Mouse (Mus musculus) left cerebral cortex, adult 9 months (tissue): Measurements from ENCODE around the gene Emg1.
"Not testable (repeated sequence)": the region's sequence is repeated elsewhere in the genome, so short reads cannot be mapped to it uniquely, and the experiment has no call there.

Experiments
- DNase-seq, 2 experiments: peaks; one replicate each; pipeline ENCODE4 v3.0.0; 2022; ENCODE audit warnings: low spot score in 2 of 2

Gene Emg1

GRCm38 (mm10) chr6:124708289-124708889 is 3.6 kb downstream of the Emg1 start:
- no peak for DNase-seq

GRCm38 (mm10) chr6:124706061-124706627 is 5.8 kb downstream of the Emg1 start:
- DNase-seq = no peak

- DNase-seq = no peak
Measured at GRCm38 (mm10) chr6:124704417-124704816, 7.6 kb downstream of the Emg1 start.

GRCm38 (mm10) chr6:124703789-124704188 is 8.2 kb downstream of the Emg1 start:
- DNase-seq = no peak

DNA sequence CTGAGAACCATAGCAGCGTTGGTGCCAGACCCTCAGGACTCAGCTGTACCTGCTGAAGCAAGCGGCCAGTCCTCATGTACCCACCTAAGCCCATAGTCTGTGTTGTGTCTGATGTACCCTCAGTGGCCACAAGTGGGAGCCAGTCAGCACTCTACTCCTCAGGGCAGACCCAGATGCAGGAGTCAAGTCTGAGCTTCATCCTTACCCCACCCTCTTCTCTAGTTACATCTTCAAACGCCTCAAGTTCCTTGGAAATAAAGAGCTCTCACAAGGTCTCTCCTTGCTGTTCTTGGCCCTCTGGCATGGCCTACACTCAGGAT is 9.2 kb downstream of the Emg1 start:
- peak in 1 of 2 experiments; percentile 73 for DNase-seq

DNA sequence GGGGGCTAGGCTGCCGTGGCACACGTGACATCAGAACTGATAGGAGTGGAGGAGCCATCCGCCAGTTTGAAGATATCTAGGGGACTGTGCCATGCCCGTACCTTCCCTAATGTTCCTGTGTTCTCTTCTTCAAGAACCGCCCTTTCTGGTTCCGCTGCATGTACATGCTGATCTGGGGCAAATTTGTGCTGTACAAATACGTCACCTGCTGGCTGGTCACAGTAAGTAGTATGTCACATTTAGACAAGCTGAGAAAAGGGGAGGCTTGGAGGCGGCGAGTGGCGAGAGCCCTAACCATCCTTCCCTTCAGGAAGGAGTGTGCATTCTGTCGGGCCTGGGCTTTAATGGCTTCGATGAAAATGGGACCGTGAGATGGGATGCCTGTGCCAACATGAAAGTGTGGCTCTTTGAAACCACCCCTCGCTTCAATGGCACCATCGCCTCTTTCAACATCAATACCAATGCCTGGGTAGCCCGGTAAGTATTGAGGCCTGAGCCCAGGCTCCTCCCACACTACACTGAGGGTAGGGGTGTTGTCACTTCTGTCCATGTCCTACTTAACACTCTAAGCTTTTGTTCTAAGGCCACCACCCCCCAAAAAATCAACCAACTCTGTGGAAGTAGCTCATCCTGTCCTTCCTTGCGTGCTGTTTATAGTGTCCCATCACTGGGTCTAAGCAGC is 9.7 kb downstream of the Emg1 start:
- no peak for DNase-seq

GRCm38 (mm10) chr6:124701338-124701737 is 10.6 kb downstream of the Emg1 start:
- DNase-seq = no peak

DNA sequence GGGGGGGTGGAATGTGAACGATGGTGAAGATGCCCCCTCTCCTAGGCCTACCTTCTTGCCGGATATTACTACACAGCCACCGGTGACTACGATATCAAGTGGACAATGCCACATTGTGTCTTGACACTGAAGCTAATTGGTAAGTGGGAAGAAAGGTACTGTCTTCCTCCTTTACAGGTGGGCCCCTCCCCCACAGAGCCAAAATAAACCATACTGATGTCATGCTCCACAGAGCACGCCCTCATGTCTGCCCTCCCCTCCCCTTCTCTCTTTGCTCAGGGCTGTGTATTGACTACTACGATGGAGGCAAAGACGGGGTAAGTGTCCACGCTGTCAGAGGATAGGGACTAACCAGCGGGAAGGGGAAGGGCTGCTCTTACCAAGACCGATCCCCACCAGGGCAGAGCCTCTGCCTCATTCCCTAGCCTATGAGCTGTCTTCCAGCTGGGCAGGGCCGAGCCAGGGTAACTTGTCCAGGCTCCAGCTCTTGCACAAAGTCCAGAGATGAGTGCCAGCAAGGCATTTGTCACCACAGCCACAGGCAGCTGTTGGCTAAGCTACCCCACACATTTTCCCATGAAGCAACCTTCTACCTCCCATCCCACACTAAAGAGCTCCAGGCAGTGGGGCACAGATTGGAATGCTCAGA is 11.9 kb downstream of the Emg1 start:
- peak in 1 of 2 experiments; percentile 66 for DNase-seq

- DNase-seq = no peak
Measured at GRCm38 (mm10) chr6:124699366-124699765, 12.6 kb downstream of the Emg1 start.

GRCm38 (mm10) chr6:124698751-124699150 is 13.2 kb downstream of the Emg1 start:
- DNase-seq = no peak

GRCm38 (mm10) chr6:124696441-124697150 is 15.4 kb downstream of the Emg1 start:
- DNase-seq = no peak

DNA sequence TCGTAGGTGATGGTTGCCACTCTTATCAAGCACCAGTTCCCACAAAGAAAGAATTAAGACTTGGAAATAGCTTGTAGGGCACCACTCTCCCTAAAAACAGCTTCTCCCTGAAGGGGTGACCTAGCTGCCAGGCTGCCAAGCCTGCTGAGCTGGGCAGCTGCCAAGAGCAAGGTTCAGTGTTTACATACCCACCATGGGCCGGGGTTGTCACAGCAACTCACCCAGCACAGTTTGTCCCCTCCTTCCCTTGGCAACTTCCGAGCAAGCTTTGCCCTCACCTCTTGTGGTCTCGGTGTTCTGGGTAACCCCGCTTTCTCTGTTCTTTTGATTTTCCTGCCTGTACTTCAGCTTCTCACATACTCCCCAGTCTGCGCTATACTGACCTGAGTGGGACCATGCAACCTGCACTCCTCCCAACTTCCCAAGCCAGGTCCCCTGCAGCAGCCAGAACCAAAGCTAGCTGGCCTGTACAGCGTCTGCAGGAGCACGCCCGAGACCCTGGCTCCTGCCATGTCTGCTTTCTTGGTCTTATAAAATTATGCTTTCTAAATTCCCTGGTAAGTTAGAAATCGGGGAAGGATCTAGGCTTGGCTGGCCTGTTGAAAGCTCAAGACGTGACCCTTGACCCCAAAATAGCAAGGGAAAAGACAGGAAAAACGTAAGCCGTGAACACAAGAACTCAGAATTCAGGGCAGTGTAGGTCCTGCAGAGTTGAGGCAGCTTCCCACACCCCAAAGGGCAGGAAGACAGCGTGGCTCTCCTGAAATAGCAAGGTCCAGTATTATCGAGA is 17.6 kb downstream of the Emg1 start:
- DNase-seq = peak in 1 of 2 experiments; percentile 42

DNA sequence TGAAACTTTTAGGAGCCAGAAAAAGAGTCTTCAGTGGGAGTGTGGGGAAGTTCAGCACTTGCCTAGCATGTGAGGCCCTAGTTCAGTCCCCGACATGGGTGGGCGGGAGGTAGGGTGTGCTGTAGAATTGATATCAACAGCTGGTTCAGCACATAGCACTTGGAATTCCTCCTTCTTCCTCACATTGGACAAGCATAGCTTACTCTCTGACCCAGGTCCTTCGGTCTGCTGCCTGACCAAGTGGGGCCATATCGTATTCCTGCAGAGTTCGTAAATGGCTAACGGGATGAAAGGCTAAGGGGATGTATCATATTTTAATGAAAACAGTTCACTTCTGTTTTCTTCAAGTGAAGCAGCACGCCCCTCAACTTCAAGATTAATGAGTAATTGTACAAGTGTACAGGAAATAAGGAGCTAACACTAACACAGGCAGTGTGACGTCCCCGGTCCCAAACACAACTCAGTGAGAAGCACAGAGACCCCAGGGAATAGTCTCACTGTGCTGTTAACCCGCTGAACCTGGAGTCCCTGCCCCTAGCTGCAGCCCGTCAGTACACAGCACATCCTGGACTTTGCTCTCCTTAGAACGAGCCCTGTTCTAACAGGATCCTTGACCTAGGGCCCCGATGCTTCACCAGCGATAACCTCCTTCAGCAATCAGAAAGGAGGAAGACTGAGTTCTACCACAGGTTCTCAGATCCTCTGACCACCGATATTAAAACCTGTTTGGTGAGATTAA is 18.6 kb downstream of the Emg1 start:
- no peak for DNase-seq

GRCm38 (mm10) chr6:124690517-124690916 is 21.5 kb downstream of the Emg1 start:
- DNase-seq = no peak

DNA sequence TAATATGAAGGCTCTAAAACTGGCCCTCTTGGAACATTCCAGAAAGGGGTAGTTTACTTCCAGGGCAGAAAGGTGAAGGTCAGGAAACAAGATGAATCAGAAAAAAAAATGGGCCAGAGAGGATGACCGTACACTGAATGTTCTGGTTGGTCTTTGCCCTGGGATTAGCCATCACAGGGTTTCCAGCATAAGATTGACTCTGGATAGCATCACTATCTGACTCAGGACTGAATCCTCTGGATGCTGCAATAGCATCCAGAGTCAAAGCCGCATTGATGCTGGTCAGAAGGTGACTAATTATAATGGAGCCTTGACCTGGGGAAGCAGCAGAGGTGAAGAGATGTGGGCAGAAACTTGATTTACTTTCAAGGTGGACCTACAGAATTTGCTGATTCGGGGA is 23.0 kb downstream of the Emg1 start:
- DNase-seq = no peak

DNA sequence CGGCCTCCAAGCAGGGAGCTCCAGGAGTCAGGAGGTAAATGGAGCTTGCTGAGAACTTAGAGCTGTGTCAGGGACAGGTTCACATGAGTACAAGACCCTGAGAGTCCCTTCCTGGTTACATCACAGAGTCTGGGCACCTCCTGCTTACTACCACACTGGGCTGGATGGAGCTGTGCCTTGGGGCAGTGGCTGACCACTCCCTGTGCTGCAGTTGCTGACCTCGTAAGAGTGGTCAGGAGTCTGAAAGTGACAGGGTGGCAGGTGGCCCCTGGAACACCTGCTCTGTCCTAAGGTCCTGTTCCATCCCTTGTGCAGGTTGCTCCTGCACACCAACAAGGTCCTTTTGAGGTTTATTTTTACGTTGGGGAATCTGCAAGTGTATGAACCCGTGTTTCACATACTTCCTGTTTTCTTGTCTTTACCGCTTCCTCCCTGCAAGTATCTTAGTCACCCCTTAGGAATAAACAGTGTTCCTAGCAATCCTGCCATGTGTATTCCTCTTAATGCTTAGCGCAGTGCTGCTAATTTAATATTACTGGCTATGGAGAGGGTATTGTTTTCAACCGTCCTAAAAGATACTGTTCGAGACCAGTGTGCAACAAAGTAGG is 23.7 kb downstream of the Emg1 start:
- no peak for DNase-seq

DNA sequence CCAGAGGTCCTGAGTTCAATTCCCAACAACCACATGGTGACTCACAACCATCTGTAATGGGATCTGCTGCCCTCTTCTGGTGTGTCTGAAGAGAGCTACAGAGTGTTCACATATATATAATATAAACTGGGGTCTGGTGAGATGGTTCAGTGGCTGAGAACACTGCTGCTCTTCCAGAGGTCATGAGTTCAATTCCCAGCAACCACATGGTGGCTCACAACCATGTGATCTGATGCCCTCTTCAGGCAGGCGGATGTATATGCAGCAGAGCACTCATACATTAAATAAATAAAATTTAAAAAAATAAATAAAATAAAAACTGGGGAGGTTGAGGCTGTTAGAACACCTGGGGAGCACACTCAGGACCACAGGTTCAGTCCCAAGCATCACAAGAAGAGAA is 25.3 kb downstream of the Emg1 start:
- not testable (repeated sequence) for DNase-seq

GRCm38 (mm10) chr6:124685606-124686386 is 26.2 kb downstream of the Emg1 start:
- no peak for DNase-seq

GRCm38 (mm10) chr6:124683591-124684417 is 28.2 kb downstream of the Emg1 start:
- peak in 1 of 2 experiments; percentile 37 for DNase-seq
